Mouse (Mus musculus): Measurements from ENCODE around the gene Rab7b.

The Rab7b gene

DNA sequence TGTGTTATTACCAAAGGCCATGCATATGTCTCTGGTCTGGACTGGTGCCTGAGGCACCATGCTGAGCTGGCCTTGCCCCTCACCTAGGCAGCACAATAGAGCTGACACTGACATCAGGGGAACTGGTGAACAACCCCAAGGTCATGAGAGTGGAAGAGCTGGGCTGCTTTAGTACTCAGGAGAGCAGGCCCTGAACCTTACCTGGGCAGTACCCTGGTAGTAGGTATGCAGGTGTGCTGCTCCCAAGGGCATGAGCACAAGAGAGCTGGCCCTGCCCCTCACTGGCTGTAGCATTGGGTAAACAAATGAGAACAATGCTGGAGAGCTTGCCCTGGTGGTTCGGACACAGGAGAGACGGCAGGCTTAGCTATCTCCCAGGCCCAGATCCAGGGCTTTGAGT is 6.8 kb downstream of the Rab7b start:
- DNase-seq (ENCODE audit: inconsistent ontology term) = no peak

- DNase-seq (ENCODE audit: inconsistent ontology term) = peak; percentile 79
These were observed 7.8 kb downstream of the Rab7b start for GRCm38 (mm10) chr1:131696325-131696724.

DNA sequence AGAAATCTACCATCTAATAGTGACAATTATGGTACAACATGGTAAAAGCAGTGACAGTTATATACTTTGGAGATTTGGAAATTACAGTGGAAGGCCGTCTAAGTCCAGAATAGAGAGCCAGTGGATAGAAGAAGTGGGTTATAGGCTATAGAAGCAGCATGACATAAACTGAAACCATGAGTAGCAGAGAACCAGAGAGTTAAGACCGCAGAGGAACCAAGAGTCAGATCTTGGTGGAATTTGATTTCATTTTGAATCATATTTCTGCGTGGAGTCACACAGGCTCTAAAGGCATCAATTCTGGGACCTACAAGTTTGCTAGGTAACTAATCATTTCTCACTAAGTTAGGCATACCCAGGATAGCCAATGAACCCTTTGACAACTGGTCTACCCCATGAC is 10.3 kb downstream of the Rab7b start:
- no peak for DNase-seq (ENCODE audit: inconsistent ontology term)

GRCm38 (mm10) chr1:131699642-131700041 is 11.1 kb downstream of the Rab7b start:
- DNase-seq (ENCODE audit: inconsistent ontology term) = no peak

GRCm38 (mm10) chr1:131700447-131700846 is 12.0 kb downstream of the Rab7b start:
- DNase-seq (ENCODE audit: inconsistent ontology term) = no peak

- DNase-seq (ENCODE audit: inconsistent ontology term) = no peak
These were observed 12.9 kb downstream of the Rab7b start for GRCm38 (mm10) chr1:131701391-131701790.

GRCm38 (mm10) chr1:131702094-131702766 is 13.7 kb downstream of the Rab7b start:
- no peak for DNase-seq (ENCODE audit: inconsistent ontology term)

DNA sequence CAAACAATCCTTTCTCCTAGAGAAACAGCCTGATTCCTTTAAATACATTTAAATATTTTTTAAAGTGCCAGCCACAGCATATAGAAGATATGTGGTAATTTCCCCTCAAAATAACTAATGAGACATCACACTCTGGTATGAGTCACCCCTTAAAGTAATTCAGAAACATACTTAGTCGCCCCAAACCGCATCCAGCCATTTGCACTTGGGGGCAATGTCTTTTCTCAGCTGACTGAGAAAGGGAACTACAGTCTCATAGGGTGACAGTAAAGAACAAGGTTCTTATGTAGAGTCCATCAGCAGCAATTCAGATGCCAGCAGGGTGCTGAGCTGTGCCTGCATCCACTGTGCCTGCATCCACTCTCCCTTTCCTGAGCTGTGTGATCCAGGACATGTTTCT is 15.0 kb downstream of the Rab7b start:
- DNase-seq (ENCODE audit: inconsistent ontology term) = no peak

DNA sequence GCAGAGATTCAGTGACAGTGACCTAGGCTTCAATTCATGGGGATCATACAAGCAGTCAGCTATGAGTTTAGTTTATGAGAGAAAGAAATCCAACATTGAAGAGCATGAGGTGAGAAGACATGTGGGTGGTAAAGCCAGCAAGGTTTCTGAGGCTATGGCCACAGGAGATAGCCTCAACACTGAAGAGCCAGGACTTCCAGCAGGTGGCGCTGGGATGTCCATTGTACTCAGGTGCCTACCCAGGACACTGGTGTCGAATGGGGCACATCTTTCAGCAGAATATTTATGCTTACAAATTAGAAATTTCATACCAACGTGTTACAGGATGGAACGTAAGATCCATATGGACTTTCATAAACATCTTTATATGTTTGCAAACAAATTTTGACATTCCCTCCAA is 19.8 kb downstream of the Rab7b start:
- DNase-seq (ENCODE audit: inconsistent ontology term) = no peak

GRCm38 (mm10) chr1:131711518-131711917 is 23.0 kb downstream of the Rab7b start:
- no peak for DNase-seq (ENCODE audit: inconsistent ontology term)

DNA sequence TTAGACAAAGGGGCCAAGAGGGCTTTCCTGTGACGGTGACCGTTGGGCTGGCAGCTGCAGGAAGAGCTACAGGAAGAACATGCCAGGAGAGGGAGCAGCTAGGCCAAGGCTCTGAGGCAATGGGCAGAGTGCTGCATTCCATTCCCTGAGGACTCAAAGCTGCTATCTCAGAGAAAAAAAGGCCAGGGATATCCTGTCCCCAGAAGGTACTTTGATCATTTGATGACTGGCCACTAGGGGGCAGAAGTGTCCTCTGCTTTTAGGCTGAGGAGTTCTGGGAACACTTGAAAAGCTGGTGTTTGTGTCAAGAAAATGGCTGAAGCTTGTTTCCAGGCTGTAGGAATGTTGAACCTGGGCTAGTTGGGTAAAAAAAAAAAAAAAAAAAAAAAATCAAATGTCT is 23.9 kb downstream of the Rab7b start:
- DNase-seq (ENCODE audit: inconsistent ontology term) = peak; percentile 83

DNA sequence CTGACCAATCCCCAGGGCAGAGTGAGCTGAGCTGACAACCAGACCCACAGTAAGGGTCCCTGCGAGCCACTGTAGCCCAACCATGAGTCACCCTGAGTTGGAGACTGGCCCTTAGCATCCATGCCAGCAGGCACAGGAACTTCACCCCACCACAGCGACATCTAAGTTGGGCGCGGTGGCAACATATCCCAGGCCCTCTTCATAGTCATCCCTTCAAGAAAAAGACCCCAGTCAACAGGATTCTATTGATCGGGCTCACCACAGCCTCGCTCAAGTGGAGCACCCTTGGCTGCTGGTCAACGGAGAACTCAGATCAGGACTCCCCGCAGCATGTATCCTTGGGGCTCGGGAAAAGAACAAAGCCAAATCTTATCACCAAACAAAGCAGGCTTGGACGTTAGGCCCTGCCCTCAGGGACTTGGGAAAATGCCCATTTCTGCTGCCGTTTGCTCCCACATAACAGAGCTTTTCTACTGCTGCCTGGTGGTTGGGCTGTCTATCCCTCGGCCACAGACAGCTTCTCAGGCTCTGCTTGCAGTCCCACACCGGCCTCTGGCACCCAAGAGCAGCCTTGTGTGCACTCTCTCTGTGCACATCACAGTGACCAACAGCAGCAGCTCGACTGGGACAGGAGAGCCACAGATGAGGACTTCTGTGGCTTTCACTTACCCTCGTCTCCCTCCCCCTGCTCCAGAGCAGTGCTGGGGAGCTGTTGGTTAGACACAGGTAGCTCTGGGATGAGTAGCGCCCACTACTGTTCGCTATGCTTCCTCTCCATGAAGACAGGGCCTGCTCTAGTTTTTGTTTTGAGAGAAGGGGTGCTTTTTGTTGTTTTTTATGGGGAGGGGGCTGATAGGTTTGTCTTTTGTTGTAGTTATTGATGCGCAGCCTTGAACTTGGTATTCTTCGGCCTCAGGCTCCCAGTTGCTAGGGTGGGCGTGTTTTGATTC is 26.2 kb downstream of the Rab7b start:
- peak; percentile 86 for DNase-seq (ENCODE audit: inconsistent ontology term)

- DNase-seq (ENCODE audit: inconsistent ontology term) = no peak
These were observed 30.6 kb downstream of the Rab7b start for GRCm38 (mm10) chr1:131718952-131719694.

GRCm38 (mm10) chr1:131721989-131722388 is 33.5 kb downstream of the Rab7b start:
- DNase-seq (ENCODE audit: inconsistent ontology term) = no peak

- DNase-seq (ENCODE audit: inconsistent ontology term) = no peak
These were observed 35.1 kb downstream of the Rab7b start for GRCm38 (mm10) chr1:131723549-131723948.

DNA sequence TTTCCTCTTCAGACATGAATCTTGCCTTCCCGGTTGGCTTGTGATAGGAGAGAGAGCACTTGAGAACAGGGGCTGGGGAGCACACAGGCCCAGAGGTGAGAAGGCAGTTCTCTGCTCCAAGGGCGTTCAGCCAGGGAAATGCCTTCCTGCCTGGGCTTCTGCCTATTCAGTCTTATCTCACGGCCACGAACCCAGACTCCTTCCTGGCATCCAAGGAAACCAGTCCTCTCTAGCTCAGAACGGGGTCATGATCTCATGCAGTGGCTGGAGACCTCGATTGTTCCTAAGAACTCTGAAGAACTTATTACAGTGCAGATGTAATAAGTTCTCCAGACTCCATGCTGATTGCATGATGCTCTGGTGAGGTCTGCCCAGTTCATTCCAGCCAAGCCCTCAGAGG is 38.1 kb downstream of the Rab7b start:
- DNase-seq (ENCODE audit: inconsistent ontology term) = no peak

GRCm38 (mm10) chr1:131730639-131731437 is 42.3 kb downstream of the Rab7b start:
- DNase-seq (ENCODE audit: inconsistent ontology term) = no peak

GRCm38 (mm10) chr1:131733474-131734180 is 45.1 kb downstream of the Rab7b start:
- DNase-seq (ENCODE audit: inconsistent ontology term) = peak; percentile 57

DNA sequence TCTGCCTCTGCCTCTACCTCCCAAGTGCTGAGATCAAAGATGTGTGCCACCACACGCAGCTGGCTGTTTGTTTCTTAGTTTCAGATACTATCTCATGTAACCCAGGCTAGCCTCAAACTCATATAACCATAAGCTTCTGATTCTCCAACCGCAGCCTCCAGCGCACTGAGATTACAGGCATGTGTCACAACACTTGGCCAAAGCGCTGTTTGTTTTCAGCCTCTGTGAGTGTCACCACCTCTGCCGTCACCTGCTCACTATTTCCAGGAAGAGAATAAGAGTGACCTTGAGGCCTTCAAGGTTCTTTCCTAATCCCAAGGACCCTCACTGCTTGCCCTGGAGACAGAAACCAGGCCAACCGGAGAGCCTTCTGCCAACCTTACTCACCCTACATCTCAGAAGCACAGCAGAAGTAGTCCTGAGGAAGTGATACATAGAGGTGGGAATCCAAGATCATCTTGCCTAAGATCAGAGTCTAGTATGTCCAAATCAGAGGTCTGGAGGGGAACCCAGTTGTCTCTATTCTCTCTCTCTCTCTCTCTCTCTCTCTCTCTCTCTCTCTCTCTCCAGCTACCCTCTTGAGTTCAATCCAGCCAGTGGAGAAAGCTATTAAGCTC is 46.3 kb downstream of the Rab7b start:
- DNase-seq (ENCODE audit: inconsistent ontology term) = no peak

GRCm38 (mm10) chr1:131736494-131736893 is 48.0 kb downstream of the Rab7b start:
- DNase-seq (ENCODE audit: inconsistent ontology term) = no peak
